Mouse (Mus musculus) kidney, embryonic 14.5 days (tissue): Measurements from ENCODE around the gene Cacna1a. TPM values are rescaled to one million over a fixed set of nuclear protein-coding genes. Genes with fewer than 3 reads are reported as not detected.

ENCODE experiments used
- ATAC-seq: fragments of 200-750 bp; cut with Nextera tagmentation; 2 replicates; pipeline ENCODE4 v1.8.0; 2017; ENCODE audit warnings: moderate number of reproducible peaks, mild to moderate bottlenecking, moderate TSS enrichment, moderate library complexity; ENCODE audit not compliant: low FRiP score, low TSS enrichment
- H3K27ac ChIP-seq: fragments of 300-500 bp; sonication (generic); 2 replicates; pipeline ENCODE4 v1.5.1; 2014; ENCODE audit warnings: low read depth, mild to moderate bottlenecking, low read length, moderate library complexity, mixed read lengths
- H3K27me3 ChIP-seq: fragments of 300-500 bp; sonication (generic); 2 replicates; pipeline ENCODE4 v1.6.1; 2014; ENCODE audit warnings: mild to moderate bottlenecking, low read length; ENCODE audit not compliant: control insufficient read depth, insufficient read depth
- H3K36me3 ChIP-seq: fragments of 300-500 bp; sonication (generic); 2 replicates; pipeline ENCODE4 v1.6.1; 2014; ENCODE audit warnings: low read length, mixed read lengths; ENCODE audit not compliant: control insufficient read depth, insufficient read depth
- H3K4me1 ChIP-seq: fragments of 300-500 bp; sonication (generic); 2 replicates; pipeline ENCODE4 v1.6.1; 2014; ENCODE audit warnings: low read length, mixed read lengths; ENCODE audit not compliant: control insufficient read depth, insufficient read depth
- H3K4me2 ChIP-seq: fragments of 300-500 bp; sonication (generic); replicated peaks from 2 replicates; pipeline ENCODE4 v1.6.1; 2014; ENCODE audit warnings: low read depth, mild to moderate bottlenecking, low read length
- H3K4me3 ChIP-seq: fragments of 300-500 bp; sonication (generic); 2 replicates; pipeline ENCODE4 v1.5.1; 2014; ENCODE audit warnings: mild to moderate bottlenecking, low read length
- H3K9ac ChIP-seq: fragments of 300-500 bp; sonication (generic); 2 replicates; pipeline ENCODE4 v1.6.1; 2014; ENCODE audit warnings: low read depth, mild to moderate bottlenecking, low read length, moderate library complexity
- H3K9me3 ChIP-seq: fragments of 300-500 bp; sonication (generic); 2 replicates; pipeline ENCODE4 v1.6.1; 2016; ENCODE audit warnings: low read length; ENCODE audit not compliant: control insufficient read depth
- WGBS: fragments of 180-500 bp; shearing (Covaris S2); extraction: QIAGEN DNeasy Blood & Tissue Kit; methylation state at CpG from one replicate; pipeline ENCODE4 v1.1.7; 2014; 5-methylcytosine and 5-hydroxymethylcytosine counted together
- polyA plus RNA-seq: library from polyadenylated mRNA; unstranded; fragments of >200 nt; fragmentation: Nextera tagmentation; extraction: Ambion mirVana; gene quantifications from 2 replicates; pipeline ENCODE4 v1.2.1, GENCODE M21; 2014

Cacna1a gene
- polyA plus RNA-seq, 1 experiment from 2014 or later = 4.4 TPM

GRCm38 (mm10) chr8:84520999-84521398 is 132.8 kb downstream of the Cacna1a start:
- ATAC-seq = no peak
- Histone ChIP-seq H3K9me3 (peaks cover 7% of the 10 kb centered on the region), H3K27me3 (no peaks in the 10 kb centered on the region), H3K36me3 (no peaks in the 10 kb centered on the region), H3K4me1 (no peaks in the 10 kb centered on the region), H3K9ac (no peak overlapping the region), H3K4me3 (no peak overlapping the region), H3K27ac (no peak overlapping the region), H3K4me2 (no peak overlapping the region)
- 72% methylated on average over 2 of the region's 2 CpGs for WGBS

- Histone ChIP-seq H3K9ac (no peak overlapping the region), H3K27ac (no peak overlapping the region), H3K9me3 (peaks cover 7% of the 10 kb centered on the region), H3K27me3 (no peaks in the 10 kb centered on the region), H3K4me2 (no peak overlapping the region), H3K36me3 (no peaks in the 10 kb centered on the region), H3K4me3 (no peak overlapping the region), H3K4me1 (no peaks in the 10 kb centered on the region)
- 64% methylated on average over 7 of the region's 7 CpGs for WGBS
- no peak for ATAC-seq
Measured at GRCm38 (mm10) chr8:84528036-84528435, 139.8 kb downstream of the Cacna1a start.

GRCm38 (mm10) chr8:84529548-84529947 is 141.3 kb downstream of the Cacna1a start:
- H3K4me3 ChIP-seq = no peak overlapping the region
- 78% methylated on average over 4 of the region's 4 CpGs for WGBS
- H3K4me2 ChIP-seq = no peak overlapping the region
- H3K27ac ChIP-seq = no peak overlapping the region
- no peaks in the 10 kb centered on the region for H3K4me1 ChIP-seq
- H3K9me3 ChIP-seq = peaks cover 7% of the 10 kb centered on the region
- H3K36me3 ChIP-seq = no peaks in the 10 kb centered on the region
- H3K27me3 ChIP-seq = no peaks in the 10 kb centered on the region
- ATAC-seq = no peak
- no peak overlapping the region for H3K9ac ChIP-seq

- no peak for ATAC-seq
- Histone ChIP-seq H3K27ac (no peak overlapping the region), H3K9me3 (no peaks in the 10 kb centered on the region), H3K9ac (no peak overlapping the region), H3K4me2 (no peak overlapping the region), H3K27me3 (no peaks in the 10 kb centered on the region), H3K4me1 (no peaks in the 10 kb centered on the region), H3K4me3 (no peak overlapping the region), H3K36me3 (no peaks in the 10 kb centered on the region)
- 93% methylated on average over 1 of the region's 1 CpGs for WGBS
Measured at GRCm38 (mm10) chr8:84532725-84533124, 144.5 kb downstream of the Cacna1a start.

GRCm38 (mm10) chr8:84533341-84533740 is 145.1 kb downstream of the Cacna1a start:
- Histone ChIP-seq H3K4me2 (no peak overlapping the region), H3K27me3 (no peaks in the 10 kb centered on the region), H3K4me1 (no peaks in the 10 kb centered on the region), H3K36me3 (no peaks in the 10 kb centered on the region), H3K9ac (no peak overlapping the region), H3K4me3 (no peak overlapping the region), H3K27ac (no peak overlapping the region), H3K9me3 (no peaks in the 10 kb centered on the region)
- no peak for ATAC-seq
- WGBS = 78% methylated on average over 4 of the region's 4 CpGs

- Histone ChIP-seq H3K9ac (no peak overlapping the region), H3K4me3 (no peak overlapping the region), H3K27ac (no peak overlapping the region), H3K36me3 (no peaks in the 10 kb centered on the region), H3K4me2 (no peak overlapping the region), H3K27me3 (no peaks in the 10 kb centered on the region), H3K4me1 (no peaks in the 10 kb centered on the region), H3K9me3 (no peaks in the 10 kb centered on the region)
- ATAC-seq = no peak
- WGBS = 84% methylated on average over 5 of the region's 5 CpGs
Measured at GRCm38 (mm10) chr8:84536917-84537316, 148.7 kb downstream of the Cacna1a start.

GRCm38 (mm10) chr8:84539376-84539775 is 151.1 kb downstream of the Cacna1a start:
- Histone ChIP-seq H3K27me3 (no peaks in the 10 kb centered on the region), H3K9me3 (no peaks in the 10 kb centered on the region), H3K9ac (no peak overlapping the region), H3K36me3 (no peaks in the 10 kb centered on the region), H3K4me1 (no peaks in the 10 kb centered on the region), H3K27ac (no peak overlapping the region), H3K4me3 (no peak overlapping the region), H3K4me2 (no peak overlapping the region)
- 54% methylated on average over 6 of the region's 6 CpGs for WGBS
- no peak for ATAC-seq

- WGBS = 78% methylated on average over 7 of the region's 7 CpGs
- Histone ChIP-seq H3K9ac (no peak overlapping the region), H3K4me1 (no peaks in the 10 kb centered on the region), H3K4me2 (no peak overlapping the region), H3K36me3 (no peaks in the 10 kb centered on the region), H3K4me3 (no peak overlapping the region), H3K27ac (no peak overlapping the region), H3K27me3 (no peaks in the 10 kb centered on the region), H3K9me3 (no peaks in the 10 kb centered on the region)
- ATAC-seq = no peak
Measured at GRCm38 (mm10) chr8:84542481-84542880, 154.2 kb downstream of the Cacna1a start.

GRCm38 (mm10) chr8:84545522-84545921 is 157.3 kb downstream of the Cacna1a start:
- WGBS = 69% methylated on average over 3 of the region's 3 CpGs

GRCm38 (mm10) chr8:84552457-84552856 is 164.2 kb downstream of the Cacna1a start:
- WGBS = 79% methylated on average over 4 of the region's 4 CpGs
- Histone ChIP-seq H3K27ac (no peak overlapping the region), H3K9me3 (no peaks in the 10 kb centered on the region), H3K27me3 (peaks cover 15% of the 10 kb centered on the region), H3K4me3 (no peak overlapping the region), H3K4me2 (no peak overlapping the region), H3K36me3 (no peaks in the 10 kb centered on the region), H3K4me1 (no peaks in the 10 kb centered on the region), H3K9ac (no peak overlapping the region)
- ATAC-seq = no peak

More at GRCm38 (mm10) chr8:84545522-84545921, 157.3 kb downstream of the Cacna1a start:
- Histone ChIP-seq H3K9ac (no peak overlapping the region), H3K9me3 (no peaks in the 10 kb centered on the region), H3K4me2 (no peak overlapping the region), H3K27ac (no peak overlapping the region), H3K4me1 (no peaks in the 10 kb centered on the region), H3K27me3 (no peaks in the 10 kb centered on the region), H3K36me3 (no peaks in the 10 kb centered on the region), H3K4me3 (no peak overlapping the region)
- ATAC-seq = no peak
